Mouse (Mus musculus): ENCODE results near the gene Ctsa.
A peak's percentile ranks its signal among the peaks of the same experiment; 100 is the strongest.
"Not testable (repeated sequence)": the region's sequence is repeated elsewhere in the genome, so short reads cannot be mapped to it uniquely, and the experiment has no call there.

Ctsa gene

GRCm38 (mm10) chr2:164856309-164857100 lies 23.8 kb downstream of the Ctsa start:
- no peak for DNase-seq

- DNase-seq = peak; percentile 56
Observed at GRCm38 (mm10) chr2:164857101-164857821, 24.6 kb downstream of the Ctsa start, which contains the start of gene Pltp. Gene Pltp (minus strand): TSS chr2:164857711.

GRCm38 (mm10) chr2:164857842-164858553 lies 25.3 kb downstream of the Ctsa start:
- no peak for DNase-seq

- DNase-seq = no peak
Observed at GRCm38 (mm10) chr2:164859155-164859554, 26.5 kb downstream of the Ctsa start.

GRCm38 (mm10) chr2:164859640-164860432 lies 27.2 kb downstream of the Ctsa start:
- DNase-seq = no peak

- no peak for DNase-seq
Observed at GRCm38 (mm10) chr2:164861094-164861493, 28.4 kb downstream of the Ctsa start.

GRCm38 (mm10) chr2:164862179-164862861 lies 29.6 kb downstream of the Ctsa start:
- DNase-seq = peak; percentile 51

GRCm38 (mm10) chr2:164863411-164863810 lies 30.7 kb downstream of the Ctsa start:
- not testable (repeated sequence) for DNase-seq

GRCm38 (mm10) chr2:164864593-164864992 lies 31.9 kb downstream of the Ctsa start:
- no peak for DNase-seq

- no peak for DNase-seq
Observed at GRCm38 (mm10) chr2:164866741-164867551, 34.3 kb downstream of the Ctsa start.

- DNase-seq = no peak
Observed at GRCm38 (mm10) chr2:164867566-164867965, 34.9 kb downstream of the Ctsa start.

- DNase-seq = no peak
Observed at GRCm38 (mm10) chr2:164868491-164868890, 35.8 kb downstream of the Ctsa start.

- no peak for DNase-seq
Observed at GRCm38 (mm10) chr2:164871602-164872303, 39.1 kb downstream of the Ctsa start.

- no peak for DNase-seq
Observed at GRCm38 (mm10) chr2:164873621-164874020, 40.9 kb downstream of the Ctsa start.

- no peak for DNase-seq
Observed at GRCm38 (mm10) chr2:164874239-164874769, 41.6 kb downstream of the Ctsa start.

GRCm38 (mm10) chr2:164875648-164876047 lies 43.0 kb downstream of the Ctsa start:
- not testable (repeated sequence) for DNase-seq

- not testable (repeated sequence) for DNase-seq
Observed at GRCm38 (mm10) chr2:164877376-164878215, 44.9 kb downstream of the Ctsa start.

- DNase-seq = peak; percentile 42
Observed at GRCm38 (mm10) chr2:164878509-164879227, 46.0 kb downstream of the Ctsa start.

GRCm38 (mm10) chr2:164879228-164879567 lies 46.5 kb downstream of the Ctsa start, which contains the start of gene Pcif1:
Gene Pcif1 (plus strand): TSS chr2:164879304.
- peak; percentile 95 for DNase-seq

Measured in right cerebral cortex, postnatal 4 days (tissue).